Mouse (Mus musculus) thymus, adult 2 months (tissue): Measurements from ENCODE around the gene Tspan5.

Experiments
- CTCF ChIP-seq: fragments of 200-500 bp; IDR thresholded peaks from 2 replicates; pipeline ENCODE4 v1.5.1; 2012; ENCODE audit warnings: mild to moderate bottlenecking, control low read depth, low read length, moderate library complexity, borderline replicate concordance; ENCODE audit not compliant: control insufficient read depth, poor library complexity, insufficient read depth; ENCODE audit errors: extremely low read depth
- POLR2A ChIP-seq: fragments of 200-500 bp; IDR thresholded peaks from 2 replicates; pipeline ENCODE4 v1.6.1; 2012; ENCODE audit warnings: mild to moderate bottlenecking, low read length, control low read depth, moderate library complexity; ENCODE audit not compliant: control insufficient read depth, poor library complexity, insufficient read depth; ENCODE audit errors: extremely low read depth

- no peak for TF ChIP-seq CTCF
- no peak for TF ChIP-seq POLR2A
These were observed 10.8 kb downstream of the Tspan5 start for GRCm38 (mm10) chr3:138752769-138753168.
